Mouse (Mus musculus) CH12.LX (cell line): ENCODE measurements at regions not wholly inside any gene's neighbourhood (a gene's known extent, or its start where the extent isn't known, plus 50 kb on each side); places are given as distances from the start of the nearest gene placed in this dataset.

Source experiments
- DNase-seq: peaks from one replicate; pipeline ENCODE4 v3.0.0-alpha.2; 2013; ENCODE audit errors: extremely low read depth
- H3K27ac ChIP-seq: 2 replicates; pipeline ENCODE4 v1.5.1; 2012; ENCODE audit warnings: low read depth, mild to moderate bottlenecking, control low read depth, moderate library complexity; ENCODE audit not compliant: insufficient read depth
- H3K27me3 ChIP-seq: replicated peaks from 2 replicates; pipeline ENCODE3; 2012; ENCODE audit warnings: inconsistent platforms
- H3K36me3 ChIP-seq, 2 experiments: replicated peaks in 1 of 2; 2 replicates each; pipeline versions ENCODE3 to v1.6.1; 2012; ENCODE audit warnings: inconsistent platforms in 1 of 2, low read length in 1 of 2, mild to moderate bottlenecking in 1 of 2, mixed read lengths in 1 of 2, moderate library complexity in 1 of 2; ENCODE audit not compliant: control insufficient read depth in 1 of 2, insufficient read depth in 1 of 2
- H3K4me1 ChIP-seq, 2 experiments: 2 replicates each; pipeline ENCODE4 v1.6.1; 2012; ENCODE audit warnings: inconsistent platforms in 1 of 2, moderate library complexity in 1 of 2; ENCODE audit not compliant: insufficient read depth in 2 of 2, control insufficient read depth in 1 of 2
- H3K4me2 ChIP-seq: 2 replicates; pipeline ENCODE4 v1.6.1; 2012; ENCODE audit warnings: low read depth, mild to moderate bottlenecking, control low read depth; ENCODE audit not compliant: poor library complexity, insufficient read depth, severe bottlenecking
- H3K4me3 ChIP-seq, 3 experiments: fragments of 150-350 bp in 1 of 3; sonication (generic) in 1 of 3; replicated peaks in 1 of 3; 2 replicates each; pipeline versions ENCODE3 to v1.5.1; 2011 to 2012; ENCODE audit warnings: low read depth in 2 of 3, low read length in 2 of 3, mild to moderate bottlenecking in 2 of 3, moderate library complexity in 2 of 3, control low read depth in 1 of 3, improper control_type of control experiment in 1 of 3, inconsistent platforms in 1 of 3, mixed read lengths in 1 of 3; ENCODE audit not compliant: poor library complexity in 1 of 3
- H3K79me2 ChIP-seq: replicated peaks from 2 replicates; pipeline ENCODE4 v1.6.1; 2012; ENCODE audit warnings: mild to moderate bottlenecking, moderate library complexity; ENCODE audit not compliant: control insufficient read depth, poor library complexity, insufficient read depth, severe bottlenecking; ENCODE audit errors: extremely low read depth
- H3K9ac ChIP-seq: 2 replicates; pipeline ENCODE4 v1.6.1; 2012; ENCODE audit warnings: low read depth, mild to moderate bottlenecking, control low read depth, moderate library complexity; ENCODE audit not compliant: insufficient read depth
- H3K9me3 ChIP-seq: replicated peaks from 2 replicates; pipeline ENCODE3; 2012; ENCODE audit warnings: low read length, inconsistent platforms, mixed read lengths
- BHLHE40 ChIP-seq: IDR thresholded peaks from 2 replicates; pipeline ENCODE4 v1.6.1; 2011; ENCODE audit warnings: mild to moderate bottlenecking, low read depth, low read length, improper control_type of control experiment
- CHD1 ChIP-seq: IDR thresholded peaks from 2 replicates; pipeline ENCODE4 v1.6.1; 2012; ENCODE audit warnings: low read depth, low read length, improper control_type of control experiment, inconsistent platforms
- CTCF ChIP-seq, 2 experiments: IDR thresholded peaks in 1 of 2; conservative IDR thresholded peaks in 1 of 2; 2 replicates each; pipeline ENCODE4 v1.5.1; 2011 to 2012; ENCODE audit warnings: low read depth in 2 of 2, low read length in 2 of 2, improper control_type of control experiment in 1 of 2, inconsistent platforms in 1 of 2, mild to moderate bottlenecking in 1 of 2, moderate library complexity in 1 of 2
- E2F4 ChIP-seq: IDR thresholded peaks from 2 replicates; pipeline ENCODE4 v1.6.1; 2011; ENCODE audit warnings: low read depth, low read length, improper control_type of control experiment; ENCODE audit not compliant: insufficient replicate concordance
- ELF1 ChIP-seq: IDR thresholded peaks from 2 replicates; pipeline ENCODE4 v1.6.1; 2014; ENCODE audit warnings: low read depth, mild to moderate bottlenecking, inconsistent platforms, low read length, improper control_type of control experiment
- EP300 ChIP-seq: IDR thresholded peaks from 2 replicates; pipeline ENCODE4 v1.6.1; 2011; ENCODE audit warnings: low read length, improper control_type of control experiment
- JUN ChIP-seq: IDR thresholded peaks from 2 replicates; pipeline ENCODE4 v1.6.1; 2011; ENCODE audit warnings: low read depth, mild to moderate bottlenecking, low read length, improper control_type of control experiment, moderate library complexity; ENCODE audit not compliant: insufficient read depth
- JUND ChIP-seq: conservative IDR thresholded peaks from 2 replicates; pipeline ENCODE4 v1.6.1; 2011; ENCODE audit warnings: low read depth, low read length, improper control_type of control experiment
- KAT2A ChIP-seq: IDR thresholded peaks from 2 replicates; pipeline ENCODE4 v1.6.1; 2012; ENCODE audit warnings: low read length, improper control_type of control experiment, inconsistent platforms; ENCODE audit not compliant: insufficient replicate concordance
- MAFK ChIP-seq: IDR thresholded peaks from 2 replicates; pipeline ENCODE4 v1.6.1; 2011; ENCODE audit warnings: low read length, improper control_type of control experiment; ENCODE audit not compliant: insufficient replicate concordance
- MAZ ChIP-seq: IDR thresholded peaks from 2 replicates; pipeline ENCODE4 v1.6.1; 2012; ENCODE audit warnings: low read depth, mild to moderate bottlenecking, inconsistent platforms, low read length, improper control_type of control experiment, moderate library complexity
- MEF2A ChIP-seq: IDR thresholded peaks from 2 replicates; pipeline ENCODE4 v1.6.1; 2014; ENCODE audit warnings: low read depth, mild to moderate bottlenecking, inconsistent platforms, low read length, improper control_type of control experiment, borderline replicate concordance
- MYC ChIP-seq: IDR thresholded peaks from 2 replicates; pipeline ENCODE4 v1.6.1; 2011; ENCODE audit warnings: low read depth, mild to moderate bottlenecking, improper control_type of control experiment, low read length
- NELFE ChIP-seq: IDR thresholded peaks from 2 replicates; pipeline ENCODE4 v1.6.1; 2011; ENCODE audit warnings: low read depth, low read length, improper control_type of control experiment
- NRF1 ChIP-seq: IDR thresholded peaks from 2 replicates; pipeline ENCODE4 v1.6.1; 2014; ENCODE audit warnings: low read depth, mild to moderate bottlenecking, inconsistent platforms, low read length, improper control_type of control experiment, moderate library complexity
- PAX5 ChIP-seq: IDR thresholded peaks from 2 replicates; pipeline ENCODE4 v1.6.1; 2012; ENCODE audit warnings: low read length, inconsistent platforms, mixed read lengths
- POLR2AphosphoS2 ChIP-seq: IDR thresholded peaks from 2 replicates; pipeline ENCODE4 v1.6.1; 2011; ENCODE audit warnings: low read depth, low read length, improper control_type of control experiment
- RAD21 ChIP-seq: IDR thresholded peaks from 2 replicates; pipeline ENCODE4 v1.6.1; 2011; ENCODE audit warnings: low read depth, mild to moderate bottlenecking, low read length, improper control_type of control experiment, moderate library complexity
- RCOR1 ChIP-seq: conservative IDR thresholded peaks from 2 replicates; pipeline ENCODE4 v1.6.1; 2012; ENCODE audit warnings: low read depth, mild to moderate bottlenecking, inconsistent platforms, low read length, improper control_type of control experiment
- SIN3A ChIP-seq: IDR thresholded peaks from 2 replicates; pipeline ENCODE4 v1.6.1; 2012; ENCODE audit warnings: low read length, improper control_type of control experiment, inconsistent platforms
- SMC3 ChIP-seq: IDR thresholded peaks from 2 replicates; pipeline ENCODE4 v1.6.1; 2011; ENCODE audit warnings: low read depth, low read length, improper control_type of control experiment
- TCF12 ChIP-seq: IDR thresholded peaks from 2 replicates; pipeline ENCODE4 v1.6.1; 2014; ENCODE audit warnings: low read depth, mild to moderate bottlenecking, inconsistent platforms, low read length, improper control_type of control experiment
- UBTF ChIP-seq: IDR thresholded peaks from 2 replicates; pipeline ENCODE4 v1.6.1; 2012; ENCODE audit warnings: low read depth, mild to moderate bottlenecking, inconsistent platforms, low read length, improper control_type of control experiment, moderate library complexity
- USF2 ChIP-seq: conservative IDR thresholded peaks from 2 replicates; pipeline ENCODE4 v1.6.1; 2011; ENCODE audit warnings: low read depth, low read length, improper control_type of control experiment
- ZC3H11A ChIP-seq: IDR thresholded peaks from 2 replicates; pipeline ENCODE4 v1.6.1; 2012; ENCODE audit warnings: low read depth, mild to moderate bottlenecking, inconsistent platforms, low read length, improper control_type of control experiment
- ZKSCAN1 ChIP-seq: IDR thresholded peaks from 2 replicates; pipeline ENCODE4 v1.6.1; 2012; ENCODE audit warnings: low read depth, inconsistent platforms, low read length, improper control_type of control experiment, borderline replicate concordance
- ZMIZ1 ChIP-seq: IDR thresholded peaks from 2 replicates; pipeline ENCODE4 v1.6.1; 2012; ENCODE audit warnings: low read depth, mild to moderate bottlenecking, inconsistent platforms, low read length, improper control_type of control experiment
- ZNF384 ChIP-seq: IDR thresholded peaks from 2 replicates; pipeline ENCODE4 v1.6.1; 2012; ENCODE audit warnings: low read depth, low read length, improper control_type of control experiment, inconsistent platforms
- dilution Hi-C: fragments of 300-500 bp; cut with MboI; formaldehyde crosslinking; loops from 2 replicates; pipeline ENCODE4 v1.14.3; 2020; ENCODE audit warnings: low sequenced_read_pairs; ENCODE audit not compliant: extremely low pct_unique_long_range_greater_than_20kb, extremely low pct_ligation_motif_present
- in situ Hi-C: fragments of 300-500 bp; cut with MboI; formaldehyde crosslinking; loops from 3 replicates; pipeline ENCODE4 v1.14.3; 2019; ENCODE audit warnings: low sequenced_read_pairs, low pct_ligation_motif_present, low pct_unique_long_range_greater_than_20kb, mixed read lengths

DNA sequence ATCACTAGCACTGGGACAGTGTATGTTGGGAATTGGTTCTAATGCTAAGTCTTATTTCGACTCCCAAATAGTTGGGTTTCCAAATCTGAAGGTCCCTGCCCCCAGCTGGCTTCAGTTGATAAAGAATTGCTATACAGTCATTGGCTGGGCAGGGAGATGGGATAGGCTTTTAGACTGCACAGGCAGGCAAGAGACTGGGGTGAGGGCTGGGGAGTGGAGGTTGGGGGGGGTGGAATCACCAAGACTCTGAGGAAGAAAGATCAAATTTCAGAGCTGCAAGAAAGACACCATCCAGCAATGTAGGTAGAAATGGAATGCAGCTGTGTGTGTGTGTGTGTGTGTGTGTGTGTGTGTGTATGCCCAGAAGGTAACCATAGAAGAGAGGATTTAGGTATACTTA lies 474.0 kb downstream of the Hao1 start:
- H3K27me3 ChIP-seq = no peaks in the 10 kb centered on the region
- H3K79me2 ChIP-seq = no peaks in the 10 kb centered on the region
- H3K36me3 ChIP-seq = no peaks in the 10 kb centered on the region
- H3K4me2 ChIP-seq = no peak overlapping the region
- DNase-seq = no peak
- H3K9me3 ChIP-seq = peaks cover 14% of the 10 kb centered on the region
- no peak overlapping the region for H3K27ac ChIP-seq
- H3K4me3 ChIP-seq = no peak overlapping the region
- H3K9ac ChIP-seq = no peak overlapping the region
- dilution Hi-C loops = no loop called here
- TF ChIP-seq TCF12 = no peak
- no peak for TF ChIP-seq CTCF (conservative IDR thresholded peaks at IDR 0.05 in 1 of 2, IDR thresholded peaks at IDR 0.05 in 1 of 2; ENCODE audit: low read depth in 2 of 2, low read length in 2 of 2)
- no peak for TF ChIP-seq CHD1
- no peak for TF ChIP-seq JUN
- TF ChIP-seq ZMIZ1 = no peak
- TF ChIP-seq ELF1 = no peak
- no peak for TF ChIP-seq MEF2A
- TF ChIP-seq RCOR1 = no peak
- no peak for TF ChIP-seq RAD21
- TF ChIP-seq SIN3A = no peak
- TF ChIP-seq E2F4 = no peak
- no peak for TF ChIP-seq UBTF
- no peak for TF ChIP-seq NRF1
- TF ChIP-seq ZKSCAN1 = no peak
- no peak for TF ChIP-seq PAX5
- TF ChIP-seq JUND = no peak
- TF ChIP-seq NELFE = no peak
- TF ChIP-seq MAFK = no peak
- no peak for TF ChIP-seq EP300
- peaks cover 0 to 12% of the 10 kb centered on the region in 2 experiments; a peak in 2 of 4 replicates for H3K4me1 ChIP-seq
- in situ Hi-C loops = loop anchor here (25.0 kb wide), 1 partner anchor 407 kb away; no protein-coding TSS in a partner anchor

DNA sequence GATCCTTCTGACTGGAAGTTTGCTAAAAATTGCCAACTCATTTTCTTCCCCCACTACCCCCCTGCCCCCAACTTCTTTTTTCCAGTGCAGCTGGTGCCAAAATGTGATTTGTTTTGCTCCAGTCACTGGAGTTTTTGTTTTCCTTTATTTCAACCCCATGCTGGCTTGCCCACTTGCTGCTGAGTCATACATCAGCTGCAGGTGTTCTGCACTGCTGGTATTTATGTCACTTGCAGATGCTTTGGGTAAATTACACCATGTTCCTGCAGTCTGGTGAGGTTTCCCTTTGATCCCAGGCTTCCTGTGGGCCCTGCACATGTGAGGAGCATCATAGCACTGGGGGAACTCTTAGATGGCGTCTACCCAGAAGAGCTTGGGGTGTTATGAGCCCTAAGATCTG lies 476.2 kb downstream of the Hao1 start:
- in situ Hi-C loops = loop anchor here (25.0 kb wide), 1 partner anchor 409 kb away; no protein-coding TSS in a partner anchor
- Histone ChIP-seq H3K27me3 (no peaks in the 10 kb centered on the region), H3K4me1 (peaks cover 0 to 12% of the 10 kb centered on the region in 2 experiments; a peak in 2 of 4 replicates)

More for the DNA sequence above, 476.2 kb downstream of the Hao1 start:
- Histone ChIP-seq H3K79me2 (no peaks in the 10 kb centered on the region), H3K36me3 (no peaks in the 10 kb centered on the region), H3K9me3 (peaks cover 14% of the 10 kb centered on the region), H3K4me3 (no peak overlapping the region), H3K9ac (no peak overlapping the region), H3K27ac (no peak overlapping the region), H3K4me2 (no peak overlapping the region)
- dilution Hi-C loops = no loop called here
- TF ChIP-seq BHLHE40 (no peak), MYC (no peak), NRF1 (no peak), SMC3 (no peak), POLR2AphosphoS2 (no peak), ZNF384 (no peak), USF2 (no peak), MAZ (no peak), KAT2A (no peak), RAD21 (no peak), CTCF (conservative IDR thresholded peaks at IDR 0.05 in 1 of 2, IDR thresholded peaks at IDR 0.05 in 1 of 2; ENCODE audit: low read depth in 2 of 2, low read length in 2 of 2) (no peak), UBTF (no peak), NELFE (no peak), ZC3H11A (no peak)
- DNase-seq = peak; percentile 9
